Mouse (Mus musculus) urinary bladder, postnatal 36 days (tissue): ENCODE results near the gene Tmod4.

Source experiments
- DNase-seq, 2 experiments: peaks; one replicate each; pipeline ENCODE4 v3.0.0; 2022; ENCODE audit warnings: low spot score in 2 of 2, mixed read lengths in 1 of 2

Gene Tmod4

GRCm38 (mm10) chr3:95136336-95136735 lies 12.1 kb downstream of the Tmod4 start:
- DNase-seq: no peak

- no peak for DNase-seq
Observed at GRCm38 (mm10) chr3:95139586-95140288, 15.5 kb downstream of the Tmod4 start.

- no peak for DNase-seq
Observed at GRCm38 (mm10) chr3:95140289-95140595, 16.0 kb downstream of the Tmod4 start.

GRCm38 (mm10) chr3:95140795-95141194 lies 16.5 kb downstream of the Tmod4 start:
- DNase-seq: no peak

- no peak for DNase-seq
Observed at GRCm38 (mm10) chr3:95141474-95141873, 17.2 kb downstream of the Tmod4 start.

GRCm38 (mm10) chr3:95141952-95142616 lies 17.8 kb downstream of the Tmod4 start, which contains the start of gene Tnfaip8l2:
Gene Tnfaip8l2, minus strand, starts transcription at chr3:95142360.
- no peak for DNase-seq

GRCm38 (mm10) chr3:95142617-95143011 lies 18.3 kb downstream of the Tmod4 start:
- peak; percentile 86 to 88 for DNase-seq

GRCm38 (mm10) chr3:95147924-95148323 lies 23.6 kb downstream of the Tmod4 start:
- DNase-seq: no peak

- DNase-seq: no peak
Observed at GRCm38 (mm10) chr3:95153874-95154273, 29.6 kb downstream of the Tmod4 start.

- no peak for DNase-seq
Observed at GRCm38 (mm10) chr3:95159511-95159986, 35.3 kb downstream of the Tmod4 start.

- peak; percentile 79 to 89 for DNase-seq
Observed at GRCm38 (mm10) chr3:95159987-95160963, 36.0 kb downstream of the Tmod4 start, which contains the start of gene Sema6c. Gene Sema6c, plus strand, starts transcription at chr3:95160457.

- DNase-seq: no peak
Observed at GRCm38 (mm10) chr3:95161041-95161551, 36.8 kb downstream of the Tmod4 start.

- no peak for DNase-seq
Observed at GRCm38 (mm10) chr3:95161618-95162344, 37.5 kb downstream of the Tmod4 start.

GRCm38 (mm10) chr3:95162345-95162628 lies 38.0 kb downstream of the Tmod4 start:
- DNase-seq: no peak

GRCm38 (mm10) chr3:95163419-95164255 lies 39.4 kb downstream of the Tmod4 start:
- DNase-seq: no peak

- DNase-seq: no peak
Observed at GRCm38 (mm10) chr3:95164256-95164550, 39.9 kb downstream of the Tmod4 start.

GRCm38 (mm10) chr3:95164840-95165239 lies 40.6 kb downstream of the Tmod4 start:
- no peak for DNase-seq

GRCm38 (mm10) chr3:95169996-95170395 lies 45.7 kb downstream of the Tmod4 start:
- no peak for DNase-seq

GRCm38 (mm10) chr3:95171105-95171504 lies 46.8 kb downstream of the Tmod4 start:
- no peak for DNase-seq

- no peak for DNase-seq
Observed at GRCm38 (mm10) chr3:95172526-95173255, 48.4 kb downstream of the Tmod4 start.
